Mouse (Mus musculus) spleen, adult 2 months (tissue): Measurements from ENCODE around the gene Susd3.

ENCODE experiments used
- CTCF ChIP-seq: fragments of 200-500 bp; IDR thresholded peaks from 2 replicates; pipeline ENCODE4 v1.5.1; 2011; ENCODE audit warnings: mild to moderate bottlenecking, inconsistent platforms; ENCODE audit not compliant: insufficient read depth, insufficient read length, insufficient replicate concordance; ENCODE audit errors: extremely low read depth
- POLR2A ChIP-seq: fragments of 200-500 bp; IDR thresholded peaks from 2 replicates; pipeline ENCODE4 v1.6.1; 2011; ENCODE audit warnings: low read depth, low read length, inconsistent platforms

DNA sequence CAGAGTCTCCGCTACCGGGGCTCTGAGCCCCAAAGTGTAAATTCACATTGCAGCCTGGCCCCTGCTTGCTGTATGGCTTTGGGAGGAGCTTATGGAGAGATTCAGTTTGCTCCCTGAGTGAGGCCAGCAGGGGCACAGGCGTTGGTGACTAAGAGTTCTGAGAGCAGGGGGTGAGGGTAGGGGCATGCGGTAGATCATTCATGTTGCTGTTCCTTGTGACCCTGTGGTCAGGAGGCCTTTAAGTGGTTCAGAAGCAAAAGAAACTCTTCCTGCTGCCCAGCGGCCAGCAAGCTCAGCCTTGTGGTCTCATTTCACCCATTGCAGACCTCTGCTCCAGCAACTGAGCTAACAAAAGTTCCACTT, 56.9 kb downstream of the Susd3 start:
- TF ChIP-seq POLR2A (no peak), CTCF (no peak)
